In the genomic region with DNA sequence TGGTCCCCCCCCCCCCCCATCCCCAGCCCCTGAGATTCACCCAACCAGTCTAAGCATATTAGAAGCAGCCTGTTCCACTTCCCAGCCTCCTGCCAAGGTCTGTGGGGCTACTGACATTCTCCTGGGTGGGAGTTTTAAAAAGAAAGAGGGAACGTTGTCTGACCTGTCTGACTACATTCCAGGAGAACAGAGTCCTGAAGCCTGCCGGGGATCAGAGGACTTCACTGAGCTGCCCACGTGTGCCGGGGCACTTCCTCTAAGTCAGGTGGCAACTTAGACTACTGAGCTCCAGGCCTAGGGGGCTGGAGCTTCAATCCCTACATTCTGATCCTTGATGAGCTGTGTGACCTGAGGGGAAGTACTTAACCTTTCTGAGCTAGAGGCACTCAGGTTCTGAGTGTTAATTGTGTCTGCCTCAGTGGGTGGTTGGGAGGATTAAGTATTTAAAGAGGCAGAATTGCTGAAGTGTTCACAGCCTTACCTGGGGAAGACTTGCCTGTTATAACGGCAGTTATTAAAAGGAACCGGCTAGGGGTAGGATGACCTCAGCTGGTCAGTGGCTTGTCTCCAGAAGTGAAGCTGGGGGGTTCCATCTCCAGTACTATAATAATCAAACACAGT, we compare ENCODE assay signal across 14 mouse cellular contexts. TPM values are rescaled to one million over a fixed set of nuclear protein-coding genes. Genes with fewer than 3 reads are reported as not detected.
DNase-seq lines count a peak whose midpoint lies in the region; ATAC-seq and TF ChIP-seq lines count a peak whose summit lies in the region.
"Had no signal": no experiment of that assay in that cellular context is flagged by ENCODE, and none has a peak within 500 bp of the region (broad histone marks: within the 10 kb centered on the region; RNA-seq: fewer than 3 reads in every experiment).

No protein-coding gene starts in this region.

- no peak overlapping the region for H3K4me2 ChIP-seq in kidney, postnatal 0 days (ENCODE audit: low read length)
- H3K4me2 ChIP-seq: liver, embryonic 12.5 days had no signal

- no peaks in the 10 kb centered on the region for H3K36me3 ChIP-seq in ES-E14 (ENCODE audit: control insufficient read depth, insufficient read depth, low read length, poor library complexity, severe bottlenecking)
- H3K36me3 ChIP-seq in kidney, postnatal 0 days (ENCODE audit: insufficient read depth, low read length): no peaks in the 10 kb centered on the region
- H3K36me3 ChIP-seq: liver, embryonic 12.5 days; midbrain, embryonic 10.5 days had no signal

- H3K27me3 ChIP-seq in kidney, postnatal 0 days (ENCODE audit: insufficient read depth, low read length): no peaks in the 10 kb centered on the region; the same call in 1 of the 2 replicates
- H3K27me3 ChIP-seq: liver, embryonic 12.5 days had no signal

- no peak for DNase-seq in ES-E14 (ENCODE audit: low read depth, low spot score)
- peak; percentile 50 for DNase-seq in fat pad, adult 2 months (ENCODE audit: extremely low read depth, low read depth, low spot score)
- DNase-seq in kidney, postnatal 0 days (ENCODE audit: low spot score): peak; percentile 28
- peak; percentile 55 for DNase-seq in lung, postnatal 10 days
- no peak for DNase-seq in adrenal gland, postnatal 4 days (ENCODE audit: low spot score in 2 of 2)
- DNase-seq in right cerebral cortex, adult 18-20 months: no peak
- no peak for DNase-seq in left cerebral cortex, postnatal 10 days (ENCODE audit: extremely low spot score in 1 of 2, low spot score in 2 of 2)
- DNase-seq: adrenal gland, adult 8-10 months; cerebellum, adult 11 months; thymus, postnatal 36 days had no signal

- in situ Hi-C loops in ES-E14 (cut with MboI; ENCODE audit: low sequenced_read_pairs in 2 of 2, unreplicated experiment in 2 of 2): no loop called here

- intact Hi-C loops in left cerebral cortex, postnatal 10 days (cut with DNase I): no loop called here

- no peaks in the 10 kb centered on the region for H3K9me3 ChIP-seq in ES-E14 (ENCODE audit: control insufficient read depth, insufficient read depth, low read depth, low read length)
- H3K9me3 ChIP-seq in kidney, postnatal 0 days (replicated peaks; ENCODE audit: low read length): no peaks in the 10 kb centered on the region
- H3K9me3 ChIP-seq: liver, embryonic 12.5 days; midbrain, embryonic 10.5 days had no signal

- no peak overlapping the region for H3K9ac ChIP-seq in ES-E14 (ENCODE audit: insufficient read depth, low read depth, low read length, poor library complexity, severe bottlenecking)
- no peak overlapping the region for H3K9ac ChIP-seq in kidney, postnatal 0 days (ENCODE audit: low read depth, low read length)
- H3K9ac ChIP-seq: liver, embryonic 12.5 days had no signal

- WGBS in kidney, postnatal 0 days: 41% methylated on average over 6 of the region's 6 CpGs

- peak; percentile 75 for ATAC-seq in kidney, postnatal 0 days (replicated peaks; ENCODE audit: low FRiP score, low read depth)
- ATAC-seq in megakaryocyte, adult 5-6 weeks (ENCODE audit: poor library complexity, severe bottlenecking): no peak
- ATAC-seq: forebrain, embryonic 14.5 days; liver, embryonic 12.5 days had no signal

- no peak for TF ChIP-seq CTCF in kidney, postnatal 0 days (IDR thresholded peaks at IDR 0.05; ENCODE audit: low read depth)

- H3K4me1 ChIP-seq in ES-E14 (ENCODE audit: control insufficient read depth in 2 of 2, insufficient read depth in 2 of 2, low read length in 2 of 2, poor library complexity in 1 of 2): peaks cover 0 to 8% of the 10 kb centered on the region in 2 experiments; a peak in 1 of 4 replicates
- no peaks in the 10 kb centered on the region for H3K4me1 ChIP-seq in kidney, postnatal 0 days (replicated peaks; ENCODE audit: insufficient read depth, low read length)
- H3K4me1 ChIP-seq: liver, embryonic 12.5 days; midbrain, embryonic 10.5 days had no signal

- peak overlapping the region; percentile 7; the same call in 1 of the 2 replicates for H3K27ac ChIP-seq in ES-E14 (ENCODE audit: insufficient read depth, low read depth, low read length, poor library complexity, severe bottlenecking)
- 0 out of 2 replicates have a peak overlapping the region, but pooled peaks have one; percentile 37 for H3K27ac ChIP-seq in kidney, postnatal 0 days
- H3K27ac ChIP-seq: liver, embryonic 12.5 days; midbrain, embryonic 10.5 days had no signal

- no peak overlapping the region for H3K4me3 ChIP-seq in ES-E14 (ENCODE audit: insufficient read depth in 1 of 2, low read depth in 1 of 2, low read length in 2 of 2, poor library complexity in 1 of 2, severe bottlenecking in 1 of 2)
- H3K4me3 ChIP-seq in kidney, postnatal 0 days (replicated peaks; ENCODE audit: low read depth, low read length): no peak overlapping the region
- H3K4me3 ChIP-seq: liver, embryonic 12.5 days; midbrain, embryonic 10.5 days had no signal

TF ChIP-seq in ES-E14, 5 proteins besides CTCF, POLR2A, EP300 and RAD21:
- TF ChIP-seq ZNF384 (IDR thresholded peaks at IDR 0.05; ENCODE audit: low read depth, low read length) (no peak), ZC3H11A (IDR thresholded peaks at IDR 0.05; ENCODE audit: borderline replicate concordance, low read depth, low read length) (no peak), CHD2 (IDR thresholded peaks at IDR 0.05; ENCODE audit: low read depth, low read length) (no peak), MAFK (IDR thresholded peaks at IDR 0.05; ENCODE audit: insufficient read depth, low read depth, low read length) (no peak), HCFC1 (IDR thresholded peaks at IDR 0.05; ENCODE audit: borderline replicate concordance, insufficient read depth, low read length) (no peak)

RNA-seq across cellular contexts. Expression of a gene that starts 41.6 kb away (rescaled TPM):
- 22.6 and 23.6 TPM in 2 replicates for total RNA-seq in ES-E14 (2012; rRNA removed)
- polyA plus RNA-seq in kidney, postnatal 0 days (2015; fragmentation: Nextera tagmentation; extraction: Ambion mirVana): 73.4 and 84.0 TPM in 2 replicates
- total RNA-seq in megakaryocyte, adult 5-6 weeks (2015): 74.0 and 88.0 TPM in 2 replicates
- 77.4 and 95.4 TPM in 2 replicates for total RNA-seq in megakaryocyte, adult 5-6 weeks (2017)
- 100 to 1,000 TPM; 109 to 111 TPM for total RNA-seq in adrenal gland, postnatal 4 days (2021)
- total RNA-seq in left cerebral cortex, postnatal 10 days (2021): 100 to 1,000 TPM; 127 to 133 TPM

Comparison
In these comparisons a context has a peak if more than half of its experiments do, and no peak if none do; other contexts are left out.
1. DNase-seq: peak in fat pad, adult 2 months (single experiment), kidney, postnatal 0 days (single experiment) and lung, postnatal 10 days (single experiment); none in ES-E14 (single experiment), adrenal gland, postnatal 4 days (0 of 2), right cerebral cortex, adult 18-20 months (single experiment) and left cerebral cortex, postnatal 10 days (0 of 2).